Mouse (Mus musculus): ENCODE results near the gene Dlx5. TPM values are rescaled to one million over a fixed set of nuclear protein-coding genes. Genes with fewer than 3 reads are reported as not detected.

Gene Dlx5
- 0.23 and 15.2 TPM in 2 replicates for polyA plus RNA-seq (2012; rRNA removed; ENCODE audit: low replicate concordance)

DNA sequence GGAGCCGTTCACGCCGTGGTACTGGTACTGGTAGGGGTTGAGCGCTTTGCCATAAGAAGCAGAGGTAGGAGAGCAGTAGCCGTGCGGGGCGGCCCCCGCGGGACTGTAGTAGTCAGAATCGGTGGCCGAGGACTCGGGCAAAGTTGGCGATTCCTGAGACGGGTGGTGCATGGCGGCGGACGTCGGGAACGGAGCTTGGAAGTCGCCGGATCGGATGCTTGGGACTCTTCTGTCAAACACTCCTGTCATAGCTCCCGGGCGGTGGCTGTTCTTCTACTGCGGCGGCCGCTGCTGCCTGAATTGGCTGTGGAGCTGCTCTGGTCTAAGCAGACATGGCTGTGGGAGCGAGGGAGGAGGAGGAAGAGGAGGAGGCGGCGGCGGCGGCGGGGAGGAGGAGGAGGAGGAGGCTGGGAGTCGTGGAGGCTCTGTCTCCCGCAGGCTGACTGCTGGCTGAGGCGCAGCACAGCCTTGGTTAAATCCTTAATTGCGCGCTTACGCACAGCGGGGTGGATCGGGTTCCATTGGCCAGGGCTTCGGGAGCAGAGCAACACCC, at the start of gene Dlx5:
TSS of gene Dlx5 (minus strand) at position 448 of the 553 bp plus-strand sequence.

DNA sequence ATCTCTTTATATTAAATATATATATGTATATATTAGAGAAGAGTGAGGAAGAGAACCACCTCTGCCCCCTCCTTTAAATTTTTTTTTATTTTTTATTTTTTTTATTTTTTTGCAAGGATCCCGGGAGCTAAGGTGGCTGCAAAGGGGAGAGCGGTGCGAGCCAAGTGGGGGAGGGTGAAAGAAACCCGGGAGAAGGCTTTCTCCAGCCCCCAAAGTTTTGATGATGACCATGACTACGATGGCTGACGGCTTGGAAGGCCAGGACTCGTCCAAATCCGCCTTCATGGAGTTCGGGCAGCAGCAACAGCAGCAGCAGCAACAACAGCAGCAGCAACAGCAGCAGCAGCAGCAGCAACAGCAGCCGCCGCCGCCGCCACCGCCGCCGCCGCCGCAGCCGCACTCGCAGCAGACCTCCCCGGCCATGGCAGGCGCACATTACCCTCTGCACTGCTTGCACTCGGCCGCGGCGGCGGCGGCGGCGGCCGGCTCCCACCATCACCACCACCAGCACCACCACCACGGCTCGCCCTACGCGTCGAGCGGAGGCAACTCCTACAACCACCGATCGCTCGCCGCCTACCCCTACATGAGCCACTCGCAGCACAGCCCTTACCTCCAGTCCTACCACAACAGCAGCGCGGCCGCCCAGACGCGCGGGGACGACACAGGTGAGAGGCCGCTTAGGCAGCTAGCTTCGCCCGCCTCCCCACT, 18.6 kb downstream of the Dlx5 start, which contains the start of gene Dlx6:
TSS of gene Dlx6 (plus strand) at position 175 of the 711 bp plus-strand sequence.

Other genes with a start within 250 kb of the Dlx5 start
- 24.9 TPM in 1 of 2 replicates, not detected in the other for gene Dlx6, start 18.8 kb downstream of the Dlx5 start, polyA plus RNA-seq (2012; rRNA removed; ENCODE audit: low replicate concordance)
- 0.81 and 0.90 TPM in 2 replicates for gene Sdhaf3, start 73.9 kb upstream of the Dlx5 start, polyA plus RNA-seq (2012; rRNA removed; ENCODE audit: low replicate concordance)

Measured in subcutaneous adipose tissue, adult 2 months (tissue).